Mouse (Mus musculus) CH12.LX (cell line): ENCODE data around the gene Btbd9. TPM values are rescaled to one million over a fixed set of nuclear protein-coding genes. Genes with fewer than 3 reads are reported as not detected.

ENCODE experiments used
- DNase-seq: peaks from one replicate; pipeline ENCODE4 v3.0.0-alpha.2; 2013; ENCODE audit errors: extremely low read depth
- H3K27ac ChIP-seq: 2 replicates; pipeline ENCODE4 v1.5.1; 2012; ENCODE audit warnings: low read depth, mild to moderate bottlenecking, control low read depth, moderate library complexity; ENCODE audit not compliant: insufficient read depth
- H3K27me3 ChIP-seq: replicated peaks from 2 replicates; pipeline ENCODE3; 2012; ENCODE audit warnings: inconsistent platforms
- H3K36me3 ChIP-seq, 2 experiments: replicated peaks in 1 of 2; 2 replicates each; pipeline versions ENCODE3 to v1.6.1; 2012; ENCODE audit warnings: inconsistent platforms in 1 of 2, low read length in 1 of 2, mild to moderate bottlenecking in 1 of 2, mixed read lengths in 1 of 2, moderate library complexity in 1 of 2; ENCODE audit not compliant: control insufficient read depth in 1 of 2, insufficient read depth in 1 of 2
- H3K4me1 ChIP-seq, 2 experiments: 2 replicates each; pipeline ENCODE4 v1.6.1; 2012; ENCODE audit warnings: inconsistent platforms in 1 of 2, moderate library complexity in 1 of 2; ENCODE audit not compliant: insufficient read depth in 2 of 2, control insufficient read depth in 1 of 2
- H3K4me2 ChIP-seq: 2 replicates; pipeline ENCODE4 v1.6.1; 2012; ENCODE audit warnings: low read depth, mild to moderate bottlenecking, control low read depth; ENCODE audit not compliant: poor library complexity, insufficient read depth, severe bottlenecking
- H3K4me3 ChIP-seq, 3 experiments: fragments of 150-350 bp in 1 of 3; sonication (generic) in 1 of 3; replicated peaks in 1 of 3; 2 replicates each; pipeline versions ENCODE3 to v1.5.1; 2011 to 2012; ENCODE audit warnings: low read depth in 2 of 3, low read length in 2 of 3, mild to moderate bottlenecking in 2 of 3, moderate library complexity in 2 of 3, control low read depth in 1 of 3, improper control_type of control experiment in 1 of 3, inconsistent platforms in 1 of 3, mixed read lengths in 1 of 3; ENCODE audit not compliant: poor library complexity in 1 of 3
- H3K79me2 ChIP-seq: replicated peaks from 2 replicates; pipeline ENCODE4 v1.6.1; 2012; ENCODE audit warnings: mild to moderate bottlenecking, moderate library complexity; ENCODE audit not compliant: control insufficient read depth, poor library complexity, insufficient read depth, severe bottlenecking; ENCODE audit errors: extremely low read depth
- H3K9ac ChIP-seq: 2 replicates; pipeline ENCODE4 v1.6.1; 2012; ENCODE audit warnings: low read depth, mild to moderate bottlenecking, control low read depth, moderate library complexity; ENCODE audit not compliant: insufficient read depth
- H3K9me3 ChIP-seq: replicated peaks from 2 replicates; pipeline ENCODE3; 2012; ENCODE audit warnings: low read length, inconsistent platforms, mixed read lengths
- BHLHE40 ChIP-seq: IDR thresholded peaks from 2 replicates; pipeline ENCODE4 v1.6.1; 2011; ENCODE audit warnings: mild to moderate bottlenecking, low read depth, low read length, improper control_type of control experiment
- CHD2 ChIP-seq: IDR thresholded peaks from 2 replicates; pipeline ENCODE4 v1.6.1; 2011; ENCODE audit warnings: low read length, improper control_type of control experiment
- CTCF ChIP-seq, 2 experiments: IDR thresholded peaks in 1 of 2; conservative IDR thresholded peaks in 1 of 2; 2 replicates each; pipeline ENCODE4 v1.5.1; 2011 to 2012; ENCODE audit warnings: low read depth in 2 of 2, low read length in 2 of 2, improper control_type of control experiment in 1 of 2, inconsistent platforms in 1 of 2, mild to moderate bottlenecking in 1 of 2, moderate library complexity in 1 of 2
- ELF1 ChIP-seq: IDR thresholded peaks from 2 replicates; pipeline ENCODE4 v1.6.1; 2014; ENCODE audit warnings: low read depth, mild to moderate bottlenecking, inconsistent platforms, low read length, improper control_type of control experiment
- EP300 ChIP-seq: IDR thresholded peaks from 2 replicates; pipeline ENCODE4 v1.6.1; 2011; ENCODE audit warnings: low read length, improper control_type of control experiment
- JUN ChIP-seq: IDR thresholded peaks from 2 replicates; pipeline ENCODE4 v1.6.1; 2011; ENCODE audit warnings: low read depth, mild to moderate bottlenecking, low read length, improper control_type of control experiment, moderate library complexity; ENCODE audit not compliant: insufficient read depth
- MAX ChIP-seq: IDR thresholded peaks from 2 replicates; pipeline ENCODE4 v1.6.1; 2011; ENCODE audit warnings: low read length, improper control_type of control experiment
- MAZ ChIP-seq: IDR thresholded peaks from 2 replicates; pipeline ENCODE4 v1.6.1; 2012; ENCODE audit warnings: low read depth, mild to moderate bottlenecking, inconsistent platforms, low read length, improper control_type of control experiment, moderate library complexity
- MXI1 ChIP-seq: IDR thresholded peaks from 2 replicates; pipeline ENCODE4 v1.6.1; 2011; ENCODE audit warnings: mild to moderate bottlenecking, low read depth, low read length, improper control_type of control experiment
- MYC ChIP-seq: IDR thresholded peaks from 2 replicates; pipeline ENCODE4 v1.6.1; 2011; ENCODE audit warnings: low read depth, mild to moderate bottlenecking, improper control_type of control experiment, low read length
- NELFE ChIP-seq: IDR thresholded peaks from 2 replicates; pipeline ENCODE4 v1.6.1; 2011; ENCODE audit warnings: low read depth, low read length, improper control_type of control experiment
- PAX5 ChIP-seq: IDR thresholded peaks from 2 replicates; pipeline ENCODE4 v1.6.1; 2012; ENCODE audit warnings: low read length, inconsistent platforms, mixed read lengths
- POLR2AphosphoS2 ChIP-seq: IDR thresholded peaks from 2 replicates; pipeline ENCODE4 v1.6.1; 2011; ENCODE audit warnings: low read depth, low read length, improper control_type of control experiment
- SIN3A ChIP-seq: IDR thresholded peaks from 2 replicates; pipeline ENCODE4 v1.6.1; 2012; ENCODE audit warnings: low read length, improper control_type of control experiment, inconsistent platforms
- USF1 ChIP-seq: IDR thresholded peaks from 2 replicates; pipeline ENCODE4 v1.6.1; 2014; ENCODE audit warnings: low read depth, mild to moderate bottlenecking, inconsistent platforms, low read length, improper control_type of control experiment
- ZNF384 ChIP-seq: IDR thresholded peaks from 2 replicates; pipeline ENCODE4 v1.6.1; 2012; ENCODE audit warnings: low read depth, low read length, improper control_type of control experiment, inconsistent platforms
- dilution Hi-C: fragments of 300-500 bp; cut with MboI; formaldehyde crosslinking; loops from 2 replicates; pipeline ENCODE4 v1.14.3; 2020; ENCODE audit warnings: low sequenced_read_pairs; ENCODE audit not compliant: extremely low pct_unique_long_range_greater_than_20kb, extremely low pct_ligation_motif_present
- in situ Hi-C: fragments of 300-500 bp; cut with MboI; formaldehyde crosslinking; loops from 3 replicates; pipeline ENCODE4 v1.14.3; 2019; ENCODE audit warnings: low sequenced_read_pairs, low pct_ligation_motif_present, low pct_unique_long_range_greater_than_20kb, mixed read lengths
- polyA plus RNA-seq: library from polyadenylated mRNA; unstranded; fragments of >175 nt; gene quantifications from 2 replicates; pipeline ENCODE4 v1.2.1, GENCODE M21; 2012; ENCODE audit warnings: low read depth; ENCODE audit not compliant: insufficient read length
- total RNA-seq, 2 experiments: library from RNA; depleted of rRNA; stranded (reverse); fragments of 300-350 nt in 1 of 2; fragments of >200 nt in 1 of 2; gene quantifications; 2 replicates each; pipeline ENCODE4 v1.2.3; 2012 to 2014

Btbd9 gene
- total and polyA plus RNA-seq, 3 experiments = 19.3 to 25.4 (median 20.0) TPM

GRCm38 (mm10) chr17:30576946-30577345 lies 658 bp upstream of the Btbd9 start:
- Histone ChIP-seq H3K9ac (peak overlapping the region; percentile 35; the same call in 1 of the 2 replicates), H3K4me1 (peaks cover 4 to 21% of the 10 kb centered on the region in 2 experiments), H3K27ac (no peak overlapping the region), H3K27me3 (no peaks in the 10 kb centered on the region), H3K4me3 (peak overlapping the region; percentile 69 to 89 (median 73)), H3K4me2 (peak overlapping the region; percentile 63), H3K79me2 (no peaks in the 10 kb centered on the region), H3K9me3 (no peaks in the 10 kb centered on the region), H3K36me3 (peaks cover 0 to 3% of the 10 kb centered on the region in 2 experiments)
- in situ Hi-C loops = no loop called here
- TF ChIP-seq POLR2AphosphoS2 = no peak
- no peak; the same call in 1 of the 2 replicates for TF ChIP-seq EP300
- TF ChIP-seq JUN = no peak
- TF ChIP-seq CTCF (conservative IDR thresholded peaks at IDR 0.05 in 1 of 2, IDR thresholded peaks at IDR 0.05 in 1 of 2; ENCODE audit: low read depth in 2 of 2, low read length in 2 of 2) = no peak
- TF ChIP-seq NELFE = no peak
- TF ChIP-seq PAX5 = no peak
- dilution Hi-C loops = no loop called here
- DNase-seq = no peak

- peak overlapping the region; percentile 69 to 95 (median 73) for H3K4me3 ChIP-seq
- DNase-seq = peak; percentile 52
- peaks cover 4 to 25% of the 10 kb centered on the region in 2 experiments for H3K4me1 ChIP-seq
- dilution Hi-C loops (no loop called here), in situ Hi-C loops (no loop called here)
- H3K4me2 ChIP-seq = peak overlapping the region; percentile 97
- H3K27ac ChIP-seq = peak overlapping the region; percentile 2; the same call in 1 of the 2 replicates
- H3K9ac ChIP-seq = peak overlapping the region; percentile 96
- no peaks in the 10 kb centered on the region for H3K27me3 ChIP-seq
- no peaks in the 10 kb centered on the region for H3K79me2 ChIP-seq
- no peaks in the 10 kb centered on the region for H3K9me3 ChIP-seq
- H3K36me3 ChIP-seq = peaks cover 0 to 11% of the 10 kb centered on the region in 2 experiments
- TF ChIP-seq USF1 (peak; percentile 12; the same call in 1 of the 2 replicates), SIN3A (peak; percentile 88), NELFE (no peak; the same call in 1 of the 2 replicates), BHLHE40 (peak; percentile 89), MXI1 (peak; percentile 75), MAX (peak; percentile 78; the same call in 1 of the 2 replicates), ELF1 (peak; percentile 50), MYC (peak; percentile 84), CHD2 (0 out of 2 replicates have a peak, but pooled peaks have one; percentile 14), ZNF384 (no peak), MAZ (peak; percentile 83)
These were observed 975 bp downstream of the Btbd9 start for GRCm38 (mm10) chr17:30575121-30575904.
